Mouse (Mus musculus) ovary, adult 2 months (tissue): ENCODE measurements around the gene Gm38431. TPM values are rescaled to one million over a fixed set of nuclear protein-coding genes. Genes with fewer than 3 reads are reported as not detected.

Experiments
- polyA plus RNA-seq: library from polyadenylated mRNA; depleted of rRNA; stranded (reverse); fragments of >200 nt; gene quantifications from 2 replicates; pipeline ENCODE4 v1.2.3, GENCODE M21; 2012; rRNA removed

Gm38431 gene
- polyA plus RNA-seq: 35.3 and 58.9 TPM in 2 replicates

GRCm38 (mm10) chr9:21091707-21092320, at the start of gene Gm38431, which contains the start of gene Raver1:
Gene Gm38431, minus strand, starts transcription at chr9:21091997.
Gene Raver1, minus strand, starts transcription at chr9:21092008.

DNA sequence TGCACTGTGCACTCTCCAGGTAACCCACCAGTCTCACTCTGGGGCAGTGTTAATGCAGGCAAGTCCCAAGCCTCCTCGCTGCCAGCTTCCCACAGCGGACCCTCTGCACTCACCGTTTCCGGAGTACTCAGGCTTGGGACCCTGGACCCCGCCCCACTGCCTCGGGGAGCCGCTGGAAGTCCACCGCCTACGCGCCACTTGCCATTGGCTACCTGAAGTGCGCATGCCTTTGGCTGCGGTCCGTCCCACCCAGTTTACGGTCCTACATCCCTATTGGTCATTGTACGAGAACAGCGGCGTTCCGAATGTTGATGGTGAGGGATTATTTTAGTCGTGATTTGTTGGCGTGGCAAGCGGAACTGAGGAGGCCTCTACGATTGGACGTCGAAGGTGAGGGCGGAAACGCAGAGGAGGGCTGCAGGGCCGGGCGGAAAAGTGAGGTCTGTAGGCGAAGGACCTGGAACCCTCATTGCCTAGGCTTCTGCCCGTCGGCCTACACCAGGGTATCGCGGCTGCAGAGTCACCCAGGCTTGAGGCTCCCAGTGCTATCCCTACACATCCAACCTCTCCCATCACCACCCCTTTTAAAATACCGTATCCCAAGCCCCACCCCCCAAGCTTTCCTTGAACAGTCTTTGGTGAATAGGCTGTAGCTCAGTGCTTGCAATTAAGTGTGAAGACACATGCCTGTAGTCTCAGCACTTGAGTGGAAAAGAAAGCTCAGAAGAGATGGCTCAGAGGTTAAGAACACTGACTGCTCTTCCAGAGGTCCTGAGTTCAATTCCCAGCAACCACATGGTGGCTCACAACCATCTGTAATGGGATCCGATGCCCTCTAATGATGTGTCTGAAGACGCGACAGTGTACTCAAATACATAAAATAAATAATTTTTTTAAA, 39.5 kb upstream of the Gm38431 start, which contains the start of gene Tyk2:
Tyk2 (minus strand) TSS at position 185 of the 898 bp plus-strand sequence.

GRCm38 (mm10) chr9:21073044-21073840, 18.6 kb downstream of the Gm38431 start, which contains the start of the genes Gm49373 and Fdx1l:
Gene Gm49373, minus strand, starts transcription at chr9:21073096.
Gene Fdx1l, minus strand, starts transcription at chr9:21073614.

GRCm38 (mm10) chr9:21067006-21067684, 24.7 kb downstream of the Gm38431 start, which contains the start of gene Zglp1:
Gene Zglp1, minus strand, starts transcription at chr9:21067093.

DNA sequence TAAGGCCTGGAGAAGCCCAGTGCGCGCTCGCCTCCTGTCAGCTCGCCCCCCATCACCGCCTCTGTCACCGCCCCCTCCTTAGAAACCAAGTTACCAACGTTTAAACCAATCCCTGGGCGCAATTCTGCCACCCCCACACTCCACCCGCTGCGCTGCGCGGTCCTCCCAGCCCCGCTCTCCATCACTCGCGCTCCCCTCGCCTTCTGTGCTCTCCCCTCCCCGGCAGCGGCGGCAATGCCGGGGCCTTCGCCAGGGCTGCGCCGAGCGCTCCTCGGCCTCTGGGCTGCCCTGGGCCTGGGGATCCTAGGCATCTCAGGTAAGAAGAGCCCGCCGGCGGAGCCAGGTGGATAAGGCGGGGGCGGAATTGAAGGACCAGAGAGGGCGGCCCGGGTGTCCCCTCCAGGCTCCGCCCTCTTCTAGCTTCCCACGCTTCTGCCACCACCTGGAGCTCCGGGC, 59.9 kb downstream of the Gm38431 start, which contains the start of gene Icam5:
Icam5 (plus strand) TSS at position 178 of the 456 bp plus-strand sequence.

DNA sequence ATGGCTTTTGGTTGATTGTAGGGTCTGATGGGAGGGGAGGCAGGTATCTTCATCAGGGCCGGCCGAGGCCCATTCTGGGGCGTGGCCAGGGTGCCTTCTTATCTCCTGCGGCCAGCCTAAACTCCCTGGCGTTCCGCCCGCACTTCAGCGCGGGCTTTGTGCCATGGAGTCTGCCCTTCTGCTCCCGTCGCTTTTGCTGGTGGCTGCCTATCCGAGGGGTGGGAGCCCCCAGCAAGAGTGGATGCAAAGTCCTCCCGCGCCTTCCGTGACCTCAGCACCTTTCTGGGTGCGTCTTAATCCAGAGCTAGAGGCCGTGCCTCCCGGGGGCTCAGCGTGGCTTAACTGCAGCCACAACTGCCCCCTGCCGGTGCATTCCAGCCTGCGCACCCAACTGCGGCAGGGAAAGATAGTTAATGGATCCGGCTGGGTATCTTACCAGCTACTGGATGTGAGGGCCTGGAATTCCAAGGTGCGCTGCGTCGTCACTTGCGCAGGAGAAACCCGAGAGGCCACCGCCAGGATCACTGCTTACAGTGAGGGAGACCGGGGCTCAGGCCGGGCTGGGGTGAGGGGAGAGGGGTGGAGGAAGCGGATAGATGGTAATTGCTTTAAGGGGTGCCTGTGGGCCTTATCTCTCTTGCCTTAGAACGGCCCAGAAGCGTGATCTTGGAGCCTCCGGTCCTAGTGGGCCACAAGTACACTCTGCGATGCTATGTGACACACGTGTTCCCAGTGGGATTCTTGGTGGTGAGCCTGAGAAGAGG, 62.3 kb downstream of the Gm38431 start, which contains the start of gene Icam4:
Icam4 (plus strand) TSS at position 83 of the 764 bp plus-strand sequence.

Other genes with a start within 250 kb of the Gm38431 start
- 143 and 180 TPM in 2 replicates for gene A230050P20Rik, start 223.4 kb downstream of the Gm38431 start, polyA plus RNA-seq
- gene Angptl6, start 212.3 kb downstream of the Gm38431 start, polyA plus RNA-seq: 7.6 and 8.4 TPM in 2 replicates
- 139 and 230 TPM in 2 replicates for gene Ppan, start 203.8 kb downstream of the Gm38431 start, polyA plus RNA-seq
- gene Eif3g, start 193.4 kb downstream of the Gm38431 start, polyA plus RNA-seq: 189 and 193 TPM in 2 replicates
- gene Dnmt1, start 132.1 kb downstream of the Gm38431 start, polyA plus RNA-seq: 43.4 and 50.3 TPM in 2 replicates
- 23.8 and 24.0 TPM in 2 replicates for gene S1pr2, start 115.2 kb downstream of the Gm38431 start, polyA plus RNA-seq
- gene Mrpl4, start 89.3 kb downstream of the Gm38431 start, polyA plus RNA-seq: 124 and 148 TPM in 2 replicates
- gene Icam1, start 76.0 kb downstream of the Gm38431 start, polyA plus RNA-seq: 17.7 and 18.5 TPM in 2 replicates
- gene Icam4, start 62.6 kb downstream of the Gm38431 start, polyA plus RNA-seq: 4.3 and 4.5 TPM in 2 replicates
- 1.1 and 1.6 TPM in 2 replicates for gene Icam5, start 59.9 kb downstream of the Gm38431 start, polyA plus RNA-seq
- gene Zglp1, start 24.9 kb downstream of the Gm38431 start, polyA plus RNA-seq: 0.63 and 1.4 TPM in 2 replicates
- gene Gm49373, start 18.9 kb downstream of the Gm38431 start, polyA plus RNA-seq: 0.29 and 0.60 TPM in 2 replicates
- 118 and 142 TPM in 2 replicates for gene Fdx1l, start 18.4 kb downstream of the Gm38431 start, polyA plus RNA-seq
- 68.0 and 94.1 TPM in 2 replicates for gene Raver1, start within 50 bp of the Gm38431 start, polyA plus RNA-seq
- 31.5 and 34.2 TPM in 2 replicates for gene Tyk2, start 39.2 kb upstream of the Gm38431 start, polyA plus RNA-seq
- 51.8 and 56.6 TPM in 2 replicates for gene Cdc37, start 58.0 kb upstream of the Gm38431 start, polyA plus RNA-seq
- gene Pde4a, start 73.7 kb upstream of the Gm38431 start, polyA plus RNA-seq: 9.7 and 9.9 TPM in 2 replicates
- gene Keap1, start 147.4 kb upstream of the Gm38431 start, polyA plus RNA-seq: 164 and 181 TPM in 2 replicates
- gene S1pr5, start 156.4 kb upstream of the Gm38431 start, polyA plus RNA-seq: 0.33 and 0.72 TPM in 2 replicates
- gene Atg4d, start 173.3 kb upstream of the Gm38431 start, polyA plus RNA-seq: 41.5 and 48.3 TPM in 2 replicates
- gene Kri1, start 196.0 kb upstream of the Gm38431 start, polyA plus RNA-seq: 21.9 and 22.0 TPM in 2 replicates
- gene Cdkn2d, start 199.4 kb upstream of the Gm38431 start, polyA plus RNA-seq: 31.1 and 31.9 TPM in 2 replicates
- 17.1 and 18.8 TPM in 2 replicates for gene Ap1m2, start 220.3 kb upstream of the Gm38431 start, polyA plus RNA-seq
- gene Slc44a2, start 228.7 kb upstream of the Gm38431 start, polyA plus RNA-seq: 71.0 and 88.8 TPM in 2 replicates